Mouse (Mus musculus) mesoderm, embryonic 11.5 days (tissue): ENCODE measurements around the gene 3110018I06Rik.

Experiments
- DNase-seq: peaks from one replicate; pipeline ENCODE4 v3.0.0-alpha.2; 2012; ENCODE audit warnings: low read depth, low spot score

The 3110018I06Rik gene

GRCm38 (mm10) chr12:107488371-107488770 is at the start of gene 3110018I06Rik:
TSS of gene 3110018I06Rik (plus strand) at chr12:107488632.
- DNase-seq, result no peak

- peak; percentile 5 for DNase-seq
Observed at GRCm38 (mm10) chr12:107444681-107445080, 43.8 kb upstream of the 3110018I06Rik start.

GRCm38 (mm10) chr12:107457835-107458234 is 30.6 kb upstream of the 3110018I06Rik start:
- peak; percentile 34 for DNase-seq

- peak; percentile 86 for DNase-seq
Observed at GRCm38 (mm10) chr12:107464731-107465130, 23.7 kb upstream of the 3110018I06Rik start.

GRCm38 (mm10) chr12:107476441-107477291 is 11.8 kb upstream of the 3110018I06Rik start:
- DNase-seq, result peak; percentile 40

GRCm38 (mm10) chr12:107479350-107479749 is 9.1 kb upstream of the 3110018I06Rik start:
- DNase-seq, result no peak

- DNase-seq, result no peak
Observed at GRCm38 (mm10) chr12:107483031-107483430, 5.4 kb upstream of the 3110018I06Rik start.

- no peak for DNase-seq
Observed at GRCm38 (mm10) chr12:107491344-107491743, 2.9 kb downstream of the 3110018I06Rik start.

- no peak for DNase-seq
Observed at GRCm38 (mm10) chr12:107496924-107497323, 8.5 kb downstream of the 3110018I06Rik start.

- DNase-seq, result no peak
Observed at GRCm38 (mm10) chr12:107509661-107510237, 21.3 kb downstream of the 3110018I06Rik start.

GRCm38 (mm10) chr12:107511112-107511511 is 22.7 kb downstream of the 3110018I06Rik start:
- DNase-seq, result no peak

GRCm38 (mm10) chr12:107516265-107517217 is 28.1 kb downstream of the 3110018I06Rik start:
- DNase-seq, result peak; percentile 77

- DNase-seq, result no peak
Observed at GRCm38 (mm10) chr12:107520941-107521340, 32.5 kb downstream of the 3110018I06Rik start.

GRCm38 (mm10) chr12:107528346-107528880 is 40.0 kb downstream of the 3110018I06Rik start:
- DNase-seq, result no peak

- no peak for DNase-seq
Observed at GRCm38 (mm10) chr12:107532871-107533270, 44.4 kb downstream of the 3110018I06Rik start.
